Mouse (Mus musculus) adrenal gland (tissue): Measurements from ENCODE around the gene Bcl2l2.

Experiments
- intact Hi-C: fragments of 180-260 bp; cut with DNase I; formaldehyde crosslinking; loops from one replicate; pipeline ENCODE4 v1.15.1; 2025
- long read RNA-seq, 2 experiments: library from polyadenylated mRNA; unstranded; transcript quantifications; one replicate each; pipeline ENCODE4 v2.0.0; 2020; ENCODE audit warnings: borderline replicate concordance in 1 of 2; ENCODE audit not compliant: insufficient replicate concordance in 1 of 2

The Bcl2l2 gene
- long read RNA-seq, experiment 1, partial matches to known transcripts, result 0 of 2 reads
- long read RNA-seq, experiment 1, other reads (novel, unspliced or antisense), result 0 of 2 reads
- long read RNA-seq, experiment 2, result 0 reads

DNA sequence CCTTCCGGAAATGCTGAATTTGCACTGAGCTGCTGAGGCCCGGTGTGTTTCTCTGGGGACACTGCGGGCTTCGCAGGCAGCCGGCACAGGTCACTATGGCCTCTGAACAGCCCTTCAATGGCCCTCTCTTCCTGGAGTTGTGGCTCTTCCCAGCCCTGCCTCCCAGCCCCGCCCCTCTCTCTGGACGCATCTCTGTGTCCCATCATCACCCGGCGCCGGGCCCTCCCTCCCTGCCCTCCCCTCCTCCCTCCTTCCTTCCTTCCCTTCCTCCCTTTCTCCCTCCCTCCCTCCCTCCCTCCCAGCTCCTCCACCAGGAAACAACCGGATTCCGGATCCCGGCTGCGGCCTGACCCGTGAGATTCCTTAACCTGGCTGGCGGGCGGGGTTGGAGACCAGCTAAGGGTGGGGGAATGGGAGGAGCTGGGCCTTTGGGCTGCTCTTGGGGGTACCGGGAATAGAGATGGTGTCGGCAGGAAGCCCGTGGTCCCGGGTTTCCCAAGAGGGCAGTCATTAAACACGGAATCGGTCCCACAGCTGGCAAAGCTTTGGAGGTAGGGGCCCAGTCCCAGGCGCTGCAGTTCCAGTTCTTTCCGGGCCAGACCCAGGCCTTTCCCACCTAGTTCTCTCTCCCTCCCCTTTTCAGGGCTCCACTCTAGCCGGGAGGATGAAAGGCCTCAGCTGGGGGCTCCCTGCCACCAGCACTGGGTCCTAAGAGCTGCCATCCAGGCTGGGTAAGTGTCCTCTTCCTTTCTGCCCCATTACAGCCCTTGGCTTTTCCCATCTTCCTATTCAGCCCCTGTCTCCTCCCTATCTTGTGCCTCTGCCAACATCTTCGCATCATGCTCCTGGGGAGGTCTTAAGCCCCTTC is at the start of gene Bcl2l2, which contains the start of gene Gm20521:
Gene Bcl2l2 (plus strand): TSS at position 224 of the 868 bp plus-strand sequence.
Gene Gm20521 (plus strand): TSS at position 288 of the 868 bp plus-strand sequence.
- intact Hi-C loops, result no loop called here

DNA sequence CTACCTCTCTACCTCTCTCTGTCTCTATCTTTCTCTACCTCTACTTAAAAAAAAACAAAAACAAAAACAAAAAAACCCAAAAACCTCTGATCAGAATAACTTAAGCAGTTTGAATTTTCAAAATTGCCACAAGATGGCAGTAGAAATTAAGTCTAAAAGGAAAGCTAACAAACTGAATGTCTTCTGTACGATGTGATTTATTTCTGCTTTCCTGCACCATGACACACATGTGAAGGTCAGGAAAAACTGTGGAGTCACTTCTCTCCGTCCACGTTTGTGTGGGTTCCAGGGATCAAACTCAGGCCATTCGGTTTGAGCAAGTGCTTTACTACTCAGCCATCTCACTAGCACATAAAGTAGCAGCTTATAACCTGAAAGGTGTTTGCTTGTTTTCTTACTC is 39.7 kb upstream of the Bcl2l2 start:
- intact Hi-C loops, result loop anchor here (2.0 kb wide), 2 partner anchors 95 to 171 kb away; partner anchors contain the start of gene Ngdn

DNA sequence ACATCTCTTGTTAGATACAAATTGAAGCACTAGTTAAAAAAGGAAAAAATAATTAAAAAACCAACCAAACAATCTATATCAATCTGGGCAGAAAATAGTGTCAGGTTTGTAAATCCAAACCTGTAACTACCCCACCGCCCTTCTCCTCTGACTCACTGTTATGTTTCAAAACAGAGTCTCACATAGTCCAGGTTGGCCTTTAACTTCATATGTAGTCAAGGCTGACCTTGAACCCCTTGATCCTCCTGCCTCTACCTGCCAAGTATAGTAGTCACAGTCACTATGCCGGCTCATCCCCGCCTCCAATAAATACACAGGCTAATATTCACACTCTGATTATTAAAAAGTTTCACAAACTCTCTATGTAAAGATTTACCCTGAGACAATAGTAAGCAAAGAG is 27.5 kb upstream of the Bcl2l2 start:
- intact Hi-C loops, result no loop called here

- intact Hi-C loops, result no loop called here
Observed at GRCm38 (mm10) chr14:54856703-54857102, 26.5 kb upstream of the Bcl2l2 start.

DNA sequence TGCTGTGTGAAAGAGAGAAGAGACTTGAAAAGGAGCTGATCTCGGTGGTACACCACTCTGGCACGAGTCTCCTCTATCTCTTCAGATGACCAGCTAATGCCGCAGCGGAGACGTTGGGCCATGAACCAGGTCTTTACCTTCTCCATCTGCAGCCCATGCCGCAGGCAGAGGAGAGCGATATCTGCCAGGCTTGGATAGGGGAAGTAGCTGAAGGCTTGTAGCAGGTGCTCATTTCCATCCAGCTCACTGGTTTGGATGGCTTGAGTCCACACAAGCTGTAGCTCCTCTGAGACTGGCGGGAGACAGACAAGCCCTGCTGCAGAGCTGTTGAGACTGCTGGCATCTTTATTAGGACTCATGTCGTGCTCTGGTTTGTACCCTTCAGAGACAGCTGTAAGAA is 25.3 kb upstream of the Bcl2l2 start:
- intact Hi-C loops, result no loop called here

GRCm38 (mm10) chr14:54860511-54860910 is 22.7 kb upstream of the Bcl2l2 start:
- intact Hi-C loops, result no loop called here

- intact Hi-C loops, result no loop called here
Observed at GRCm38 (mm10) chr14:54863501-54864312, 19.5 kb upstream of the Bcl2l2 start.

- intact Hi-C loops, result no loop called here
Observed at GRCm38 (mm10) chr14:54864313-54865036, 18.7 kb upstream of the Bcl2l2 start.

- intact Hi-C loops, result no loop called here
Observed at GRCm38 (mm10) chr14:54865626-54866025, 17.6 kb upstream of the Bcl2l2 start.

- intact Hi-C loops, result no loop called here
Observed at GRCm38 (mm10) chr14:54866268-54866667, 16.9 kb upstream of the Bcl2l2 start.

DNA sequence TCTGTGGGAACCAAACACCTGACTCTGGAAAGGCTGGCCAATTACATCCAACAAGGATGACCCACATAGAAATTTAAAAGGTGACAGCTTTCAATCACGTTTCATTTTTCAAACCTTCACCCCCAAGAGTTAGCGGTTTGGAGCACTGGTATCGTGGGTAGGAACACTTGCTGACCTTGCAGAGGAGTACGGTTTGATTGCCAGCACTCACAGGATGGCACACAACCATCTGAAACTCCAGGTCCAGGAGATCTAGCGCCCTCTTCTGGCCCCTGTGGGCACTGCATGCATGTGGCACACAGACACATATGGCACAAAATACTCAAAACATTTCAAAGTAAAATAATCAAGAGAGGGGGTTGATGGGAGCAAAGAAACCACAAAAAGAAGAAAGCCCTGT is 16.2 kb upstream of the Bcl2l2 start:
- intact Hi-C loops, result no loop called here

- intact Hi-C loops, result no loop called here
Observed at GRCm38 (mm10) chr14:54868026-54868425, 15.2 kb upstream of the Bcl2l2 start.

GRCm38 (mm10) chr14:54870861-54871260 is 12.3 kb upstream of the Bcl2l2 start, which contains the start of gene Homez:
Gene Homez (minus strand): TSS chr14:54870961.
- intact Hi-C loops, result no loop called here

GRCm38 (mm10) chr14:54874165-54874564 is 9.0 kb upstream of the Bcl2l2 start:
- intact Hi-C loops, result no loop called here

GRCm38 (mm10) chr14:54875844-54876538 is 7.2 kb upstream of the Bcl2l2 start:
- intact Hi-C loops, result no loop called here

- intact Hi-C loops, result no loop called here
Observed at GRCm38 (mm10) chr14:54876539-54877047, 6.6 kb upstream of the Bcl2l2 start.

- intact Hi-C loops, result no loop called here
Observed at GRCm38 (mm10) chr14:54877048-54877715, 6.0 kb upstream of the Bcl2l2 start, which contains the start of gene Ppp1r3e. Gene Ppp1r3e (minus strand): TSS chr14:54877550.

DNA sequence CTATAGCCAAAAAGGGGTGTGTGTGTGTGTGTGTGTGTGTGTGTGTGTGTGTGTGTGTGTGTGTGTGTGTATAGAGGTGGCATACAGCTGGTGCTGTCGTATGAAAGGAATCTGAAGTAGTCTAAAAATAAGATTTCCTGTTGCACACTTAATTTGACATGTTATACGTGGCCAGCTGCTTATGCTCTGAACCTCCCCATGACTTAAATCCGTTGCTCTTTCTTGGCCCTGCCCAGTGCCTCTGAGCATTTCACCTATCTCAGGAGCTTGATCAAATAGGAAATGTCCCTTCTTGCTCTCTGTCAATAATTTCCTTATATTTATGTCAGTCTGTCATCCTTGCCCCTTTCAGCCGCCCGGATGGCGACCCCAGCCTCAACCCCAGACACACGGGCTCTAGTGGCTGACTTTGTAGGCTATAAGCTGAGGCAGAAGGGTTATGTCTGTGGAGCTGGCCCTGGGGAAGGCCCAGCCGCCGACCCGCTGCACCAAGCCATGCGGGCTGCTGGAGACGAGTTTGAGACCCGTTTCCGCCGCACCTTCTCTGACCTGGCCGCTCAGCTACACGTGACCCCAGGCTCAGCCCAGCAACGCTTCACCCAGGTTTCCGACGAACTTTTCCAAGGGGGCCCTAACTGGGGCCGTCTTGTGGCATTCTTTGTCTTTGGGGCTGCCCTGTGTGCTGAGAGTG is 990 bp downstream of the Bcl2l2 start:
- intact Hi-C loops, result no loop called here

DNA sequence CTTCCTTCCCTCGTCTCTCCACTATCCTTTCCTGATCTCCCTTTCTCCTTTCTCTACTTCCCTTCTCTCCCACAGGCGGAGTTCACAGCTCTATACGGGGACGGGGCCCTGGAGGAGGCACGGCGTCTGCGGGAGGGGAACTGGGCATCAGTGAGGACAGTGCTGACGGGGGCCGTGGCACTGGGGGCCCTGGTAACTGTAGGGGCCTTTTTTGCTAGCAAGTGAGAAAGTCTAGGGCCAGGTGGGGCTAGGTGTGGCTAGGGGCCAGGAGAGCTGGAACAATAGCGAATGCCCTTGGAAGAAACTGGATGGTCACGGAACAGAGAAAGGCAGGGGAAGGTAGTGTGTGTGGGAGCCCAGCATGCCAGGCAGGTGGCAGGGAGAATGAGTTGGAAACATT is 2.1 kb downstream of the Bcl2l2 start:
- intact Hi-C loops, result no loop called here
